Mouse (Mus musculus) heart, adult 2 months (tissue): ENCODE data around the gene Tbxa2r. TPM values are rescaled to one million over a fixed set of nuclear protein-coding genes. Genes with fewer than 3 reads are reported as not detected.

ENCODE experiments used
- DNase-seq, 2 experiments: peaks; one replicate each; pipeline ENCODE4 v3.0.0; 2021
- H3K27ac ChIP-seq: fragments of 200-600 bp; 2 replicates; pipeline ENCODE4 v1.8.1; 2022
- H3K27me3 ChIP-seq: fragments of 200-500 bp; 2 replicates; pipeline ENCODE4 v1.6.1; 2012; ENCODE audit warnings: mild to moderate bottlenecking, low read length, inconsistent platforms, mixed read lengths; ENCODE audit not compliant: control insufficient read depth, insufficient read depth
- H3K36me3 ChIP-seq: fragments of 200-500 bp; 2 replicates; pipeline ENCODE4 v1.6.1; 2012; ENCODE audit warnings: low read length, inconsistent platforms; ENCODE audit not compliant: control insufficient read depth, insufficient read depth
- H3K4me1 ChIP-seq: fragments of 200-500 bp; 2 replicates; pipeline ENCODE4 v1.6.1; 2011; ENCODE audit warnings: low read length; ENCODE audit not compliant: control insufficient read depth, insufficient read depth
- H3K4me3 ChIP-seq: fragments of 200-600 bp; 2 replicates; pipeline ENCODE4 v1.8.1; 2022
- H3K79me2 ChIP-seq: fragments of 200-500 bp; replicated peaks from 2 replicates; pipeline ENCODE4 v1.6.1; 2012; ENCODE audit warnings: mild to moderate bottlenecking, inconsistent platforms, low read length, moderate library complexity, mixed read lengths; ENCODE audit not compliant: control insufficient read depth, insufficient read depth
- H3K9ac ChIP-seq: fragments of 200-500 bp; 2 replicates; pipeline ENCODE4 v1.6.1; 2012; ENCODE audit warnings: low read depth, mild to moderate bottlenecking, control low read depth, inconsistent platforms, low read length, mixed read lengths
- CTCF ChIP-seq: fragments of 200-600 bp; IDR thresholded peaks from 2 replicates; pipeline ENCODE4 v1.8.1; 2022; ENCODE audit warnings: antibody characterized with exemption, mild to moderate bottlenecking, moderate library complexity
- EP300 ChIP-seq: fragments of 200-500 bp; IDR thresholded peaks from 2 replicates; pipeline ENCODE4 v1.6.1; 2011; ENCODE audit warnings: low read depth, low read length, control low read depth; ENCODE audit not compliant: insufficient read depth
- POLR2A ChIP-seq: fragments of 200-500 bp; IDR thresholded peaks from 2 replicates; pipeline ENCODE4 v1.6.1; 2011; ENCODE audit warnings: mild to moderate bottlenecking, low read depth, low read length, control low read depth; ENCODE audit not compliant: insufficient read depth
- WGBS: fragments of 180-500 bp; shearing (Covaris S2); methylation state at CpG from one replicate; pipeline ENCODE4 v1.1.7; 2018; 5-methylcytosine and 5-hydroxymethylcytosine counted together
- intact Hi-C: fragments of 180-260 bp; cut with DNase I; formaldehyde crosslinking; loops from one replicate; pipeline ENCODE4 v1.15.1; 2025
- polyA plus RNA-seq: library from polyadenylated mRNA; depleted of rRNA; stranded (reverse); fragments of >200 nt; gene quantifications from 2 replicates; pipeline ENCODE4 v1.2.3, GENCODE M21; 2012
- total RNA-seq, 2 experiments: library from RNA; stranded (reverse); gene quantifications; 2 replicates each; pipeline ENCODE4 v1.2.3; 2021

Tbxa2r gene
- total and polyA plus RNA-seq, 3 experiments, result 3.8 to 7.1 (median 4.1) TPM

DNA sequence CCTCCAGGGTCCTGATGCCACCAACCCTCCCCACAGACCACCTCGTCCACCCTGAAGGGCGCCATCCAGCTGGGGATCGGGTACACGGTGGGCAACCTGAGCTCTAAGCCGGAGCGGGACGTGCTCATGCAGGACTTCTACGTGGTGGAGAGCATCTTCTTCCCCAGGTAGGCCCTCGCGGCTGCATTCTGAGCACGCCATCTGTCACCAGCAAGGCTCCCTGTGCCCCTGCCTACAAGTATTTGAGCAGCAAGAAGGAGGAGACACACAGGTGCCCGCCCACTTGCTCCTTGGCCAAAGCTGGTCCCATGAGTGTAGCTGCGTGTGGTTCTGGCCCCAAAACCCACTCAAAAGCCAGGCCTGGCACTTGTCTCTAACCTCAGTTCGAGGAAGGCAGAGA lies 22.9 kb upstream of the Tbxa2r start:
- no peak for DNase-seq
- TF ChIP-seq POLR2A (no peak), CTCF (no peak), EP300 (no peak)
- Histone ChIP-seq H3K27ac (no peak overlapping the region), H3K27me3 (no peaks in the 10 kb centered on the region), H3K79me2 (peaks cover 3% of the 10 kb centered on the region), H3K9ac (no peak overlapping the region), H3K4me1 (peaks cover 24% of the 10 kb centered on the region), H3K36me3 (no peaks in the 10 kb centered on the region), H3K4me3 (no peak overlapping the region)
- 92% methylated on average over 14 of the region's 14 CpGs for WGBS
- intact Hi-C loops, result loop anchor here (1.0 kb wide), 1 partner anchor 16 kb away; no protein-coding TSS in a partner anchor

DNA sequence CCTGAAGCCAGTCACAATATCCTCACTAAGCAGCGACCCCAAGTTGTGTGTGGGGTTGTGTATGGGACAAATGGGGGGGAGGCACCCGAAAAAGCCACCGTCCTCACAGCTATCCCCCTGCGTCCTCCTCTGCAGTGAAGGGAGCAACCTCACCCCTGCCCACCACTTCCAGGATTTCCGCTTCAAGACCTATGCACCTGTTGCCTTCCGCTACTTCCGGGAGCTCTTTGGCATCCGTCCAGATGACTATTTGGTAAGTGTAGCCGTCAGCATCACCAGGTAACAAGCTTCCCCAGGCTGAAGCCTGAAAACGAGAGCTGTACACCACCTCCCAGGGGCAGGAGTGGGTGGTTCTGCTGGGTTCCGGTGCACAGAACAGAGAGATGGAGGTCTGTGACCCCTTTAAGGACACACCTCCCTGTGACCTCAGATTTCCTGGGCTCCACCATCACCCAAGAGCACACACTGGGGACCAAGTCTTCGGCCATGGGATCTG lies 22.3 kb upstream of the Tbxa2r start:
- Histone ChIP-seq H3K4me1 (peaks cover 23% of the 10 kb centered on the region), H3K79me2 (peaks cover 2% of the 10 kb centered on the region), H3K27ac (no peak overlapping the region), H3K4me3 (no peak overlapping the region), H3K27me3 (no peaks in the 10 kb centered on the region), H3K36me3 (no peaks in the 10 kb centered on the region), H3K9ac (no peak overlapping the region)
- TF ChIP-seq EP300 (no peak), POLR2A (no peak), CTCF (no peak)
- intact Hi-C loops, result no loop called here
- DNase-seq, result no peak
- WGBS, result 85% methylated on average over 12 of the region's 12 CpGs

DNA sequence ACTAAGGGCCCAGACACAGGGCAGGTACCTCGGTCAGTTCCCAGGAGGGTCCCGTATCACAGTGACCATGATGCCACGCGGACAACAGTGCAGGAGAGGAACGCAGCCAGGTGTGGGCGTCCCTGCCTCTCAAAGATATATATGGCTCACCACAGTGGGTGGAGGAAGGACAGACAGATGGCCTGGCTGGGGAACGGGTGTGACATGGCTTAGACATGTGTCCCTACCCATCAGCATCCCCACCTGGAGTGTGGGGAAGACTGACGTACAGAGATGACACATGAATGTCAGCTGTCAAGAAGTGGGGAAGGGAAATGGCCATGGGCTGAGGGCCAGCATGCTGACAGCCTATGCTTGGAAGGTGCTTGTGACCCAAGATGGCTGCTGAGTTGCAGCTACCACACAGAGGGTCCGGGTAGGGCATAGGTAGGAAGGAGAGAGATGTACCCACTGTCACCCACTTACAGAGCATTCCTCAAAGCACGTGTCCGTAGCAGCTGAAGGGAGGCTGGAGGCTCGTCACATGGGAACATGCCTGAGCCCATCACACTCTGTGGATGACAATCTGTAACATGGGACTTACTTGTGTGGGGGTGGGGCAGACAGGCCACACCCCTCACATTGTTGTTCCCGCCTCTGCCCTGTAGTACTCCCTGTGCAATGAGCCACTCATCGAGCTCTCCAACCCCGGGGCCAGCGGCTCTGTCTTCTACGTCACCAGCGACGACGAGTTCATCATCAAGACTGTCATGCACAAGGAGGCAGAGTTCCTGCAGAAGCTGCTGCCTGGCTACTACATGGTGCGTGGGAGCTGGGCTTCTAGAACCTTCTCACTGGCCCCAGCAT lies 21.5 kb upstream of the Tbxa2r start:
- Histone ChIP-seq H3K79me2 (peaks cover 2% of the 10 kb centered on the region), H3K27me3 (no peaks in the 10 kb centered on the region), H3K36me3 (no peaks in the 10 kb centered on the region), H3K9ac (no peak overlapping the region), H3K4me3 (no peak overlapping the region), H3K4me1 (peaks cover 20% of the 10 kb centered on the region), H3K27ac (no peak overlapping the region)
- intact Hi-C loops, result no loop called here
- DNase-seq, result no peak
- TF ChIP-seq POLR2A, result no peak
- no peak for TF ChIP-seq EP300
- WGBS, result 90% methylated on average over 21 of the region's 21 CpGs

DNA sequence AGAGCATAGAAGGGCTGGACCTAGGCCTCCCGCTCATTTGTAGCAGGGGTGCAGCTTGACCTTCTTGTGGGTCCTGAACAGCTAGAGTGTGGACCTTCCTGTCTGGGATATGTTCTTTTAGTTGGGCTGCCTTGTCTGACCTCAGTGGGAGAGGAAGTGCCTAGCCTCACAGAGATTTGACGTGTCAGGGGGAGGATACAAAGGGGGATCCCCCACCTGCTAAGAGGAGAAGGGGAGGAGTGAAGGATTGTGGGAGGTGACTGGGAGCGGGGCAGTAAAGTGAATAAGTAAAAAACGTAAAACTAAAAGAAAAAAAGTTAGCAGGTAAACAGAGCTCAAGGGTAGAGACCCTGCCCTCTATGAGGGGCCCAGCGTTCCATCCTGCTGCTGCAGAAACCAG lies 19.0 kb upstream of the Tbxa2r start:
- no peak for TF ChIP-seq POLR2A
- TF ChIP-seq CTCF, result no peak
- no peak for TF ChIP-seq EP300
- no peak for DNase-seq
- Histone ChIP-seq H3K27ac (no peak overlapping the region), H3K79me2 (no peaks in the 10 kb centered on the region; the same call in 1 of the 2 replicates), H3K4me1 (peaks cover under 1% of the 10 kb centered on the region), H3K4me3 (no peak overlapping the region), H3K9ac (no peak overlapping the region), H3K36me3 (no peaks in the 10 kb centered on the region), H3K27me3 (no peaks in the 10 kb centered on the region)
- intact Hi-C loops, result no loop called here
- WGBS, result 83% methylated on average over 5 of the region's 5 CpGs

DNA sequence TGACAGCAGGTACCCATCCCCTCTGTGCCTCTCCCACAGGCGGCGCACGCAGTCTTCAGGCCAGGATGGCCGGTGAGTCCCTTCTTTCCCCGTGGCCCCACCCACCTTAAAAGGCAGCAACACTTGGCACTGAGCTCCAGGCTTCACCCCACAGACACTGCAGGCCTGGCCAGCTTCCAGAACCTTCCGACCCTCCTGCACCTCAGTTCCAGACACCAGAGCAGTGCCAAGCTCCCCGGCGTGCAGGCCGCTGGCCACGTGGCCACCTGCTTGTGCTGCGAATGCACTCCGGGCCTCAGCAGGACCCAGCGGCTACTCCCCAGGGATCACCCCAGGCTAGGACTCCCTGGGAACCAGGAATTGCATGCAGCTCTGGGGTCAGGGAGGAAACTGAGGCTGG lies 14.9 kb upstream of the Tbxa2r start:
- TF ChIP-seq POLR2A, result no peak
- no peak for TF ChIP-seq CTCF
- no peak for TF ChIP-seq EP300

DNA sequence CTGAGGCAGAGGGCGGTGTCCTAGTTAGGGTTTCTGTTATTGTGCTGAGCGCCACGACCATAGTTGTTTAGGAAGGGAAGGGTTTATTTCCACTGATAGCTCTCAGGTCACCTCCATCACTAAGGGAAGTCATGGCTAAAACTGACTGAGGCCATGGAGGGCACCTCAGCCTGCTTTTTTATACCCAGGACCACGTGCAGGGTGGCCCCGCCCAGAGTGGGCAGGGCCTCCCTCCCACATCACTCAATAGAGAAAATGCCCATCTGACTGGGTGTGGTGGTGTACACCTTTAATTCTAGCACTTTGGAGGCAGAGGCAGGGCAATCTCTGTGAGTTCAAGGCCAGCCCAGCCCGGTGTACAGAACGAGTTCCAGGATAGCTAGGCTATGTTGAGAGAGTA lies 14.3 kb upstream of the Tbxa2r start:
- Histone ChIP-seq H3K36me3 (no peaks in the 10 kb centered on the region), H3K79me2 (no peaks in the 10 kb centered on the region), H3K27ac (no peak overlapping the region), H3K27me3 (no peaks in the 10 kb centered on the region), H3K4me1 (no peaks in the 10 kb centered on the region), H3K9ac (no peak overlapping the region), H3K4me3 (no peak overlapping the region)
- intact Hi-C loops, result no loop called here
- TF ChIP-seq EP300 (no peak), CTCF (no peak), POLR2A (no peak)
- WGBS, result 75% methylated on average over 7 of the region's 7 CpGs
- no peak for DNase-seq

More for the DNA sequence above, 14.9 kb upstream of the Tbxa2r start:
- no peak for DNase-seq
- intact Hi-C loops, result no loop called here
- H3K4me3 ChIP-seq, result no peak overlapping the region
- no peak overlapping the region for H3K27ac ChIP-seq
- H3K4me1 ChIP-seq, result no peaks in the 10 kb centered on the region
- no peaks in the 10 kb centered on the region for H3K27me3 ChIP-seq
- no peaks in the 10 kb centered on the region for H3K36me3 ChIP-seq
- WGBS, result 90% methylated on average over 13 of the region's 13 CpGs
- no peaks in the 10 kb centered on the region for H3K79me2 ChIP-seq
- no peak overlapping the region for H3K9ac ChIP-seq
